Mouse (Mus musculus) heart, embryonic 14.5 days (tissue): ENCODE measurements around the gene Dnmt3b. TPM values are rescaled to one million over a fixed set of nuclear protein-coding genes. Genes with fewer than 3 reads are reported as not detected.
"Not testable (repeated sequence)": the region's sequence is repeated elsewhere in the genome, so short reads cannot be mapped to it uniquely, and the experiment has no call there.

ENCODE experiments used
- ATAC-seq: fragments of 200-750 bp; cut with Nextera tagmentation; 2 replicates; pipeline ENCODE4 v1.8.0; 2017; ENCODE audit warnings: low read depth, moderate TSS enrichment; ENCODE audit not compliant: insufficient number of reproducible peaks, insufficient read depth, low FRiP score
- H3K27ac ChIP-seq, 2 experiments: fragments of 200-500 bp in 1 of 2; fragments of 300-500 bp in 1 of 2; sonication (generic) in 1 of 2; replicated peaks in 1 of 2; 2 replicates each; pipeline ENCODE4 v1.5.1; 2012 to 2014; ENCODE audit warnings: low read depth in 2 of 2, low read length in 2 of 2, control low read depth in 1 of 2, mild to moderate bottlenecking in 1 of 2, mixed read lengths in 1 of 2; ENCODE audit not compliant: control insufficient read depth in 1 of 2, insufficient read depth in 1 of 2
- H3K27me3 ChIP-seq: fragments of 300-500 bp; sonication (generic); 2 replicates; pipeline ENCODE4 v1.6.1; 2014; ENCODE audit warnings: mild to moderate bottlenecking, low read length, control low read depth; ENCODE audit not compliant: control insufficient read depth, insufficient read depth
- H3K36me3 ChIP-seq: fragments of 300-500 bp; sonication (generic); 2 replicates; pipeline ENCODE4 v1.6.1; 2014; ENCODE audit warnings: mild to moderate bottlenecking, control low read depth, low read length, mixed read lengths; ENCODE audit not compliant: control insufficient read depth, insufficient read depth
- H3K4me1 ChIP-seq, 2 experiments: fragments of 200-500 bp in 1 of 2; fragments of 300-500 bp in 1 of 2; sonication (generic) in 1 of 2; 2 replicates each; pipeline ENCODE4 v1.6.1; 2012 to 2014; ENCODE audit warnings: low read length in 2 of 2, control low read depth in 1 of 2, mixed read lengths in 1 of 2; ENCODE audit not compliant: control insufficient read depth in 2 of 2, insufficient read depth in 2 of 2
- H3K4me2 ChIP-seq: fragments of 300-500 bp; sonication (generic); 2 replicates; pipeline ENCODE4 v1.6.1; 2014; ENCODE audit warnings: mild to moderate bottlenecking, low read length
- H3K4me3 ChIP-seq, 2 experiments: fragments of 200-500 bp in 1 of 2; fragments of 300-500 bp in 1 of 2; sonication (generic) in 1 of 2; 2 replicates each; pipeline ENCODE4 v1.5.1; 2012 to 2014; ENCODE audit warnings: low read length in 2 of 2, mild to moderate bottlenecking in 2 of 2, control low read depth in 1 of 2, low read depth in 1 of 2, moderate library complexity in 1 of 2; ENCODE audit not compliant: control insufficient read depth in 1 of 2, insufficient read depth in 1 of 2
- H3K9ac ChIP-seq: fragments of 300-500 bp; sonication (generic); 2 replicates; pipeline ENCODE4 v1.6.1; 2014; ENCODE audit warnings: mild to moderate bottlenecking, low read length
- H3K9me3 ChIP-seq: fragments of 300-500 bp; sonication (generic); 2 replicates; pipeline ENCODE4 v1.6.1; 2016; ENCODE audit warnings: low read length, control low read depth; ENCODE audit not compliant: control insufficient read depth
- WGBS: fragments of 180-500 bp; shearing (Covaris S2); extraction: QIAGEN DNeasy Blood & Tissue Kit; methylation state at CpG from one replicate; pipeline ENCODE4 v1.1.7; 2014; 5-methylcytosine and 5-hydroxymethylcytosine counted together
- polyA plus RNA-seq: library from polyadenylated mRNA; unstranded; fragments of >200 nt; fragmentation: Nextera tagmentation; extraction: Ambion mirVana; gene quantifications from 2 replicates; pipeline ENCODE4 v1.2.1, GENCODE M21; 2014

Dnmt3b gene
- polyA plus RNA-seq, 1 experiment from 2014 or later: 4.6 TPM

- H3K4me1 ChIP-seq: 0 out of 4 replicates have a peak, but pooled peaks cover 0 to 4% of the 10 kb centered on the region in 2 experiments
- H3K4me2 ChIP-seq: no peak overlapping the region
- ATAC-seq: no peak
- no peak overlapping the region for H3K27ac ChIP-seq
- peaks cover 30% of the 10 kb centered on the region for H3K36me3 ChIP-seq
- H3K27me3 ChIP-seq: no peaks in the 10 kb centered on the region
- no peak overlapping the region for H3K4me3 ChIP-seq
- H3K9me3 ChIP-seq: no peaks in the 10 kb centered on the region
- no peak overlapping the region for H3K9ac ChIP-seq
- WGBS: 81% methylated on average over 7 of the region's 7 CpGs
These were observed 16.2 kb downstream of the Dnmt3b start for GRCm38 (mm10) chr2:153665401-153665800.

DNA sequence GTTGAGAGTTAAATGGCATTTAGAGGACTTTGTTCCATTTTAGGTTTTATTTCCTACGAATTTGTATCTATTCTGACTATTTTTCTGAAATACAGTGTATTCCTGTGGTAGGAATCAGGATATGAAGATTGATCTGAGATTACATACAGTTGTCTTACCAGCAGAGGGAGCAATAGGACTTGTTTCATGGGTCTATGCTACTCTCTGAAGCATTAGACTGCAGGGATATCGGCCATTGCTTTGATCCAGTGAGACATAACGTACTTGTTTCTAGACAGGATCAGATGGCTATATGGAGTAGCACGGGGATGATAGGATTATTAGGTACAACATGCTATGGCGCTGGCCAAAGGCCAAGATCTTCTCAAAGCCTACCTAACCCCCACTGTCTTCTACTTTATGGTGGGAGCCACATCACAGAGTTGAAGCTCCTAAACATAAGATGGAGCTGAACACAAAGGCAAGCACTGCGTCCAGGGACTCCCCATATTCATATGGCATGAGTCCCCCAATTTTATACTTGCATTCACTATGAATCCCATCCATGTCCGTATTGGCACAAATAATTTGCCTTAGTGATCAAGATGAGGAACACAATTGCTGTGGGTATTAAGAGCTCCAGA, 19.6 kb downstream of the Dnmt3b start:
- no peak for ATAC-seq
- Histone ChIP-seq H3K4me2 (no peak overlapping the region), H3K9ac (no peak overlapping the region), H3K27ac (no peak overlapping the region), H3K4me3 (no peak overlapping the region), H3K36me3 (peaks cover 13% of the 10 kb centered on the region), H3K4me1 (0 out of 4 replicates have a peak, but pooled peaks cover 0 to 5% of the 10 kb centered on the region in 2 experiments), H3K9me3 (no peaks in the 10 kb centered on the region), H3K27me3 (no peaks in the 10 kb centered on the region)
- WGBS: 65% methylated on average over 7 of the region's 7 CpGs

GRCm38 (mm10) chr2:153670111-153670510, 20.9 kb downstream of the Dnmt3b start:
- 0 out of 4 replicates have a peak, but pooled peaks cover 0 to 5% of the 10 kb centered on the region in 2 experiments for H3K4me1 ChIP-seq
- WGBS: 41% methylated on average over 5 of the region's 5 CpGs
- H3K9me3 ChIP-seq: no peaks in the 10 kb centered on the region
- peaks cover 15% of the 10 kb centered on the region for H3K36me3 ChIP-seq
- H3K27me3 ChIP-seq: no peaks in the 10 kb centered on the region
- H3K27ac ChIP-seq: no peak overlapping the region
- ATAC-seq: no peak
- H3K4me2 ChIP-seq: no peak overlapping the region
- no peak overlapping the region for H3K4me3 ChIP-seq
- no peak overlapping the region for H3K9ac ChIP-seq

GRCm38 (mm10) chr2:153672619-153673018, 23.4 kb downstream of the Dnmt3b start:
- Histone ChIP-seq H3K27ac (no peak overlapping the region), H3K27me3 (no peaks in the 10 kb centered on the region), H3K4me2 (no peak overlapping the region), H3K9me3 (no peaks in the 10 kb centered on the region), H3K4me3 (no peak overlapping the region), H3K36me3 (peaks cover 11% of the 10 kb centered on the region), H3K4me1 (0 out of 4 replicates have a peak, but pooled peaks cover 0 to 5% of the 10 kb centered on the region in 2 experiments), H3K9ac (no peak overlapping the region)
- ATAC-seq: no peak
- WGBS: 87% methylated on average over 2 of the region's 2 CpGs

DNA sequence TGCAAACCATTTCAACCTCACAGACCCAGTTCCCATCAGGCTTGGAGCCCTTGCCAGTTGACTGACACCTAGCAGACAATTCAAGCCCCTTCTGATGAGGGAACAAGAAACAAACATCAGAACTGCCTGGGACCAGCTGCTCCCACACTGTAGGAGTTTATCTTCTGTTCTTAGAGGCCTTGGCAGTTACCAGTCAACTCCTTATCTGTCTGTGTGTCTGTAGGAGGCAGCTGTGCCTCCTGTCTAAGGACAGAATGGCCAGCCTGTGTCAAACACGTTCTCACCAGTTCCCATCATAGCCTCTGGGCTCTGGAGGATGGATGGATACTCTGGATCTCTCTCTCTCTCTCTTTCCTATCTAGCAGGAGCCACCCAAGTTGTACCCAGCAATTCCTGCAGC, 26.1 kb downstream of the Dnmt3b start:
- not testable (repeated sequence) for H3K4me1 ChIP-seq, H3K27me3 ChIP-seq, H3K4me3 ChIP-seq, H3K9ac ChIP-seq, H3K9me3 ChIP-seq, H3K27ac ChIP-seq, H3K4me2 ChIP-seq, ATAC-seq
- peaks cover 11% of the 10 kb centered on the region for H3K36me3 ChIP-seq
- WGBS: 42% methylated on average over 1 of the region's 1 CpGs

DNA sequence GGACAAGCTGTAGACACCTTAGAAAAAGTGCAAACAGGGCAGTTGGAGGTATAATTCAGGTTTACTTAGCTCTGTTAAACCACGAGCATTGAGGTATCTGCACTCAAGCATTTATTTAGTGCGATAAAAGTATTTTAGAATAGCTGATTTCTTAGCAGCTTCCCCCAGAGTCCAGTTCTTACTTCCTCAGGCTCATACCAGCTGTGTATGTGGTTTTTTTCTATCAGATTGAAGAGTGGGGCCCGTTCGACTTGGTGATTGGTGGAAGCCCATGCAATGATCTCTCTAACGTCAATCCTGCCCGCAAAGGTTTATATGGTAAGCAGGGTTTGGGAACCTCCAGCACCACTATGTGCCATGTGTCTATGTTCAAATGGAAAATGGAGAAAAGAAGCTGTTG, 27.7 kb downstream of the Dnmt3b start:
- no peak for ATAC-seq
- WGBS: 92% methylated on average over 6 of the region's 6 CpGs
- no peak overlapping the region for H3K9ac ChIP-seq
- no peak overlapping the region for H3K4me3 ChIP-seq
- H3K4me1 ChIP-seq: no peaks in the 10 kb centered on the region
- H3K9me3 ChIP-seq: no peaks in the 10 kb centered on the region
- peaks cover 14% of the 10 kb centered on the region for H3K36me3 ChIP-seq
- no peak overlapping the region for H3K4me2 ChIP-seq
- H3K27ac ChIP-seq: no peak overlapping the region
- H3K27me3 ChIP-seq: no peaks in the 10 kb centered on the region

DNA sequence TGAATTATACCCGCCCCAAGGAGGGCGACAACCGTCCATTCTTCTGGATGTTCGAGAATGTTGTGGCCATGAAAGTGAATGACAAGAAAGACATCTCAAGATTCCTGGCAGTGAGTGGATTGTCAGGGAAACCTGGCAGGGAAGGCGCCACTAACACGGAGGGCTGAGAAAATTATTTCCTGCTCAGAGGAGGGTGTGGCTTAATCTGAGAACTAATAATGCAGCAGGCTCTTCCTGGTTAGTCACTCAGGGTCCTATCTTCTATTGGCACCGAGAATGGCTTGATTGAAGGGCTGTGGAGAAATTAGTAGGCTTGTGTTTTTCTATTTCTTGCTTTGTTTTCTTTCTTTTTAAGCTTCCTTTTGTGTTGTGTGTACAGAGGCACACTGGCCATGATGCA, 28.3 kb downstream of the Dnmt3b start:
- Histone ChIP-seq H3K4me2 (no peak overlapping the region), H3K9ac (no peak overlapping the region), H3K4me3 (no peak overlapping the region), H3K4me1 (no peaks in the 10 kb centered on the region), H3K27me3 (no peaks in the 10 kb centered on the region), H3K9me3 (no peaks in the 10 kb centered on the region), H3K36me3 (peaks cover 14% of the 10 kb centered on the region), H3K27ac (no peak overlapping the region)
- ATAC-seq: no peak
- 76% methylated on average over 7 of the region's 7 CpGs for WGBS

- Histone ChIP-seq H3K27ac (no peak overlapping the region), H3K4me2 (no peak overlapping the region), H3K4me3 (no peak overlapping the region), H3K9ac (no peak overlapping the region), H3K9me3 (no peaks in the 10 kb centered on the region), H3K27me3 (no peaks in the 10 kb centered on the region), H3K36me3 (peaks cover 11% of the 10 kb centered on the region), H3K4me1 (no peaks in the 10 kb centered on the region)
- WGBS: 92% methylated on average over 1 of the region's 1 CpGs
- no peak for ATAC-seq
These were observed 30.7 kb downstream of the Dnmt3b start for GRCm38 (mm10) chr2:153679959-153680358.
